Mouse (Mus musculus) kidney, adult 8-10 months (tissue): ENCODE data around the gene Pnrc1.
A peak's percentile ranks its signal among the peaks of the same experiment; 100 is the strongest.

ENCODE experiments used
- DNase-seq, 2 experiments: peaks; one replicate each; pipeline ENCODE4 v3.0.0; 2022

The Pnrc1 gene

DNA sequence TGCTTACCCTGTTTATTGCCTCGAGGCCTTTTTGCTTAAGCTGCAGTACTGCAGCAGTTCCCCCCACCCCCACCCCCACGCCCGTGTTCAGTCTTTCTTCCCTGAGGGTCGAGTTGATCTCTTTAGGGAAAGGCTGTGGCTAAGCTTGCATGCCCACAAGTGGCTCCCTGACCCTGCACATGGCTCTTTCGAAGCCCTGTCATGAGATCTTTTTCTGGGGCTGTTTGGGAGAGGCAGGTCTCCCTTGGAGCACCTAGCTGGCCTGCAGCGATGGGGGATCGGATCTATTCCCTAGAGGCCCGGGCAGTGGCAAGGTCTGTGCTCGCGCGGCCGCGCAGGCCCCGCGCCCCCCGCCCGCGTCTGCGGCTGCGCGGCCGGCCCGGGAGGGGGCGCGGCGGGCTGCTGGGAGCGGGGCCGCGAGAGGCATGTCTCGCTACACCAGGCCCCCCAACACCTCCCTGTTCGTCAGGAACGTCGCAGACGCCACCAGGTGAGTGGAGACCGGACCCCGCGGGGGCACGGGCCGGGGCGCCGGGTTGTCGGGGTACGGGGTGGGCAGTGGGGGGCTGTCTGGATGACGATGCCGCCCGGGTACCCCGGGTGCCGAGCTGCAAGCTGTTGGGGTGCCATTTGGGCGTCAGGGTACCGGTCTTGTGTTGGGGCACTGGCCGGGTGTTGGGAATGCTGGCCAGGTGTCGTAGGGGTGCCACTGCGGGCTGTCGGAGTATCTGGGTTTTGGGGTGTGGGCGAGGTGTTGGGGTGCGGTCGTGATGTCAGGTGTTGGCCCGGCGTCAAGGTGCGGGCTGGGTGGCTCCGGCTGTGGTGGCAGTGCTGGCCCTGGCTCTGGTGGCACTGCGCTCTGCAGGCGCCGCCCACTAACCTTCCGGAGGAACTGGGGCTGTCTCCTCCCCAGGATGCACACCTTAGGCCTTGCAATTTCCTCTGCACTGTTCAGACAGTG lies 80.8 kb downstream of the Pnrc1 start, which contains the start of gene Srsf12:
Gene Srsf12 (plus strand): TSS at position 111 of the 961 bp plus-strand sequence.
- no peak for DNase-seq

DNA sequence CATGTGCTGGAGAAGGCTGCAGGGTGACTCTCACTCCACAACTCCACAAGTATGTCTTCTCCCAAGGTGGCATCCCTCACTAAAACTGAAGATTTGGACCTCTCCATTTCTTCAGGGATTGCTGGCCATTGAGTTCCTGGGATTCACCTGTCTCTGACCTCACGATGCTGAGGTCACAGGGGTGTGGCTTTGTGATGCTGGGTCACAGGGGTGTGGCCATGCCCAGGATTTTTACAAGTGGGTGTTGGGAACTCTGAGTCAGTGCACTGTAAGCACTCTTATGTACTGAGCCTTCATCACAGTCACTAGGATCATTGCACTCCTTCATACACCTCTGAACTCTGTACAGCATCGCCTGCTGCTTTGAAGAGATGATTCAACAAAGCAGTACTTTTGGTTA lies 82.4 kb downstream of the Pnrc1 start:
- DNase-seq: no peak

DNA sequence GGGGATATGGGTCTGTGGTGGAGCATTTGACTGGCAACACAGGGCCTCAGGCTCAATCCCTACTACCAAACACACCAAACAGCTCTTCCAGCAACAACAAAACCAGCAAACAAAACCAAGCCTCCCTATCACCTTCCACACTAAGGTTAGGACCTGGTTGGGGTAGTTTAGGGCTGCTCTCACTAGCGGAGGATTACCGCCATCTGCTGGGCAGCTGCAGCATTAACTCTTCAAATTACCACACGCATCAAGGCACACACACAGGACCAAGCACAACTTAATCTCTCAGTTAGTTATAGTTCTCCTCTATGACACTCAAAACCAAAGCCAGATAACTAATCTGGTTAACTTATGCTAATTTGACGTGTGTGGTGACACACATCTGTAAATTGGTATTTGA lies 85.3 kb downstream of the Pnrc1 start:
- DNase-seq: peak; percentile 31 to 65

DNA sequence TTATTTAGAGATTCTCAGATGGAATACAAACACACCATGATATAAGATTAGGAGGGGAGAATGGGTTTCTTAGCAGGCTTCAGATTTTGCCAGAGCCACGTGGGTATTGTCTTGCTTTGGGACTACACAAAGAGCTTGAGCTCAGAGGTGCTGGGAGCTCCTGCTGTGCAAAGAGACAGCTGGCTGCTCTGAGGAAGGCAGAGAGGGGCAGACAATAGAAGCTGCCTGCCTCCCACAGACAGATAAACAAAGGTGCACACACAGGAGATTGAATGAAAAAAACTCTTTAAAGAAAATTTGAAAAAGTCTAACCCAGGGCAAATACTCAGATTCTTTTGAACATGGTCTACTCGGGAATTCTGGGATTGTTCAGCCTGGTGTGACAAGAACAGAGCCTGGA lies 91.8 kb downstream of the Pnrc1 start:
- no peak for DNase-seq
